Mouse (Mus musculus) limb, embryonic 12.5 days (tissue): ENCODE measurements around the gene Usp16. TPM values are rescaled to one million over a fixed set of nuclear protein-coding genes. Genes with fewer than 3 reads are reported as not detected.

Source experiments
- ATAC-seq: fragments of 200-750 bp; cut with Nextera tagmentation; 2 replicates; pipeline ENCODE4 v1.8.0; 2017; ENCODE audit warnings: low read depth, moderate TSS enrichment; ENCODE audit not compliant: insufficient number of reproducible peaks, insufficient read depth, low FRiP score, low TSS enrichment
- H3K27ac ChIP-seq: fragments of 300-500 bp; sonication (generic); 2 replicates; pipeline ENCODE4 v1.5.1; 2016; ENCODE audit warnings: mild to moderate bottlenecking, moderate library complexity
- H3K27me3 ChIP-seq: fragments of 300-500 bp; sonication (generic); 2 replicates; pipeline ENCODE4 v1.6.1; 2016; ENCODE audit warnings: mild to moderate bottlenecking, moderate library complexity
- H3K36me3 ChIP-seq: fragments of 300-500 bp; sonication (generic); 2 replicates; pipeline ENCODE4 v1.6.1; 2016; ENCODE audit warnings: mild to moderate bottlenecking, moderate library complexity
- H3K4me1 ChIP-seq: fragments of 300-500 bp; sonication (generic); replicated peaks from 2 replicates; pipeline ENCODE4 v1.6.1; 2016
- H3K4me2 ChIP-seq: fragments of 300-500 bp; sonication (generic); 2 replicates; pipeline ENCODE4 v1.6.1; 2016; ENCODE audit warnings: mild to moderate bottlenecking, moderate library complexity
- H3K4me3 ChIP-seq: fragments of 300-500 bp; sonication (generic); replicated peaks from 2 replicates; pipeline ENCODE4 v1.5.1; 2016; ENCODE audit warnings: mild to moderate bottlenecking
- H3K9ac ChIP-seq: fragments of 300-500 bp; sonication (generic); replicated peaks from 2 replicates; pipeline ENCODE4 v1.6.1; 2016; ENCODE audit warnings: mild to moderate bottlenecking, moderate library complexity
- H3K9me3 ChIP-seq: fragments of 300-500 bp; sonication (generic); 2 replicates; pipeline ENCODE4 v1.6.1; 2016; ENCODE audit warnings: mild to moderate bottlenecking, moderate library complexity
- WGBS: fragments of 180-500 bp; shearing (Covaris S2); methylation state at CpG from one replicate; pipeline ENCODE4 v1.1.7; 2016; 5-methylcytosine and 5-hydroxymethylcytosine counted together
- polyA plus RNA-seq: library from polyadenylated mRNA; unstranded; fragments of >200 nt; fragmentation: Nextera tagmentation; extraction: Ambion mirVana; gene quantifications from 2 replicates; pipeline ENCODE4 v1.2.1, GENCODE M21; 2016

Gene Usp16
- polyA plus RNA-seq, 1 experiment from 2014 or later: 45.6 TPM

DNA sequence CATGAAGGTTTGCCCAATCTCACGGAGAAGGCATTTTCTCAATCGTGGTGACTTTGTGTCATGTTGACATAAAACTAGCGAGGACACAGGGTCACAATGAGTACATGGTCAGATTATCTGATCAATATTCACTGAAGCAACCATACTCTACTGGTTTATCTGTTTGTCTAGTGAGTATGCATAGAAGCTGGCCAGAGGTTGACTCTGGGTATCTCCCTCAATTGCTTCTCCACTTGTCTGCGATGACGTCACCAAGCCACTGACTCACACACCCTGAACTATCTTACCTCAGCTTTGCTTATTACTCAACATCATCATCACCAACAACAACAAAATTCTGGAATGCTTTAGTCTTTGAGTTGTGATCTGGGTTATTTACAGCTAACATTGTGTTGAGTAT is 69.7 kb downstream of the Usp16 start:
- WGBS: 90% methylated on average over 5 of the region's 5 CpGs
- ATAC-seq: no peak
- no peak overlapping the region for H3K4me2 ChIP-seq
- H3K4me3 ChIP-seq: no peak overlapping the region
- no peaks in the 10 kb centered on the region for H3K36me3 ChIP-seq
- H3K27me3 ChIP-seq: no peaks in the 10 kb centered on the region
- no peaks in the 10 kb centered on the region for H3K4me1 ChIP-seq
- no peak overlapping the region for H3K9ac ChIP-seq
- no peaks in the 10 kb centered on the region for H3K9me3 ChIP-seq
- no peak overlapping the region for H3K27ac ChIP-seq

DNA sequence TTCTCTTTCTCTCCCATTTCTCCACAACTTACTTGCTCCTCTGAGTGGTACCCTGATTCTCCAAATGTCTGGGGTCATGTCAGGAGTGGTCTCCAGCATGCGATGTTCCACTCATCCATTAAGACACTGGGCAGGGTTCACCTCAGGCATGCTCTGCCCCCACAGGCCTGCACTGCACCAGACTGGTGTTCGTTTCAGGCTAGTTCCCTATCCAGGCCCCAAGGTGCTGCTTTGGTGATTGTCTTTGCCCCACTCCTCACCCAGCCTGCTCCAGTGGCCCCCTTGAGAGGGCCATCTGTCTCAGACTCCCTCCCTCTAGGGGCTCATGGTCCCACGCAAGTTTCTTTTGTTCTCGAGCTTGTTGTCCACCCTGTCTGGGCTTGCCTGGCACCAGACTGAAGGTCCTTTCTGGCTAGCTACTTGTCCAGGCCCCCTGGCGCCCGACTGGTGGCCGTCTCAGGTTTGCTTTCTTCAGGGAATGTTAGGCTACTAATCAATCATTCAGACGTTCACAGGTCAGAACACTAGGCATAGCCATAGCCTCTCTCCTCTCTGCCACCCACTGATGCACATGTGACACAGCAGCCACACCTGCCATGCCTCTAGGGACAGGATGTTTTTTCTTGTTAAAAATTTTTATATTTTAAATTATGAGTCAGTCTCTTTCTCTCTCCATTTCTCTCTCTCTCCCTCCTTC is 73.2 kb downstream of the Usp16 start:
- H3K27ac ChIP-seq: no peak overlapping the region
- H3K9me3 ChIP-seq: no peaks in the 10 kb centered on the region
- H3K4me1 ChIP-seq: no peaks in the 10 kb centered on the region
- H3K36me3 ChIP-seq: no peaks in the 10 kb centered on the region
- H3K9ac ChIP-seq: no peak overlapping the region
- ATAC-seq: no peak
- WGBS: 58% methylated on average over 8 of the region's 8 CpGs
- H3K4me2 ChIP-seq: no peak overlapping the region
- H3K4me3 ChIP-seq: no peak overlapping the region
- H3K27me3 ChIP-seq: no peaks in the 10 kb centered on the region

DNA sequence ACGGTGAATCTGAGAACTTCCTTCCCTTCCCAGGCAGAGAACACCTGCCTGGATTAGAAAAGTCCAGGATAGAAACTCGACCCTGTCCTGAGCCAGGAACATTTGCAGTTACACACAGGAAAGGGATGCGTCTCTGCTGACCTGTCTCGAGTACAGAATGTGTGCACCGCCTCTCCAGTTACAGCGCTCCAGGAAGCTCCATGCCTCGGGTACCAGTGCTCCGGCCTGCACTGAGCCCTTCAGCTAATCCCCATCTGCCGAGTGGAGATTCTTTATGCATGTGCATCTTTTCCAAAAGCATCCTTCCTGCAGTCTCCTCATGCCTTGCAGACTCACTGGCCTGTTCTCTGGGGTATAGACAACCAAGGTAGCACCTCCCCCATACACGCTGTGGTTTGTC is 74.3 kb downstream of the Usp16 start:
- WGBS: 64% methylated on average over 10 of the region's 10 CpGs
- Histone ChIP-seq H3K9ac (no peak overlapping the region), H3K9me3 (no peaks in the 10 kb centered on the region), H3K27me3 (no peaks in the 10 kb centered on the region), H3K4me1 (no peaks in the 10 kb centered on the region), H3K4me2 (no peak overlapping the region), H3K36me3 (no peaks in the 10 kb centered on the region), H3K4me3 (no peak overlapping the region), H3K27ac (no peak overlapping the region)
- ATAC-seq: no peak

Other genes with a start within 250 kb of the Usp16 start
- gene N6amt1, start 100.5 kb upstream of the Usp16 start, polyA plus RNA-seq: 27.9 and 30.5 TPM in 2 replicates
- 33.2 and 37.3 TPM in 2 replicates for gene Ltn1, start 22.1 kb upstream of the Usp16 start, polyA plus RNA-seq
- gene Rwdd2b, start 14.1 kb upstream of the Usp16 start, polyA plus RNA-seq: 10.4 and 11.0 TPM in 2 replicates
- gene Cct8, start 41.2 kb downstream of the Usp16 start, polyA plus RNA-seq: 528 and 546 TPM in 2 replicates
- gene Map3k7cl, start 98.6 kb downstream of the Usp16 start, polyA plus RNA-seq: not detected in 2 replicates
- 19.4 and 20.4 TPM in 2 replicates for gene Bach1, start 244.2 kb downstream of the Usp16 start, polyA plus RNA-seq